Mouse (Mus musculus): Measurements from ENCODE around the gene Slc4a2. TPM values are rescaled to one million over a fixed set of nuclear protein-coding genes. Genes with fewer than 3 reads are reported as not detected.

The Slc4a2 gene
- polyA plus RNA-seq, 1 experiment, result 2.5 TPM

GRCm38 (mm10) chr5:24404594-24405360 is 18.9 kb upstream of the Slc4a2 start:
- no peak overlapping the region for H3K4me3 ChIP-seq (replicated peaks)
- peaks cover 20% of the 10 kb centered on the region for H3K4me1 ChIP-seq (ENCODE audit: control insufficient read depth)
- H3K27me3 ChIP-seq (ENCODE audit: control insufficient read depth), result no peaks in the 10 kb centered on the region
- TF ChIP-seq GATA1 (IDR thresholded peaks at IDR 0.05; ENCODE audit: low read length) (no peak), TAL1 (IDR thresholded peaks at IDR 0.05; ENCODE audit: low read length) (no peak)
- H3K36me3 ChIP-seq (ENCODE audit: control insufficient read depth), result peaks cover 81% of the 10 kb centered on the region
- H3K9me3 ChIP-seq (ENCODE audit: control insufficient read depth, low read length), result no peaks in the 10 kb centered on the region

GRCm38 (mm10) chr5:24405389-24405876 is 18.2 kb upstream of the Slc4a2 start:
- H3K4me3 ChIP-seq (replicated peaks), result no peak overlapping the region
- H3K36me3 ChIP-seq (ENCODE audit: control insufficient read depth), result peaks cover 75% of the 10 kb centered on the region
- no peak for TF ChIP-seq GATA1 (IDR thresholded peaks at IDR 0.05; ENCODE audit: low read length)
- no peak for TF ChIP-seq TAL1 (IDR thresholded peaks at IDR 0.05; ENCODE audit: low read length)
- no peaks in the 10 kb centered on the region for H3K27me3 ChIP-seq (ENCODE audit: control insufficient read depth)
- H3K4me1 ChIP-seq (ENCODE audit: control insufficient read depth), result peaks cover 18% of the 10 kb centered on the region
- no peaks in the 10 kb centered on the region for H3K9me3 ChIP-seq (ENCODE audit: control insufficient read depth, low read length)

- Histone ChIP-seq H3K27me3 (ENCODE audit: control insufficient read depth) (peaks cover 4% of the 10 kb centered on the region), H3K9me3 (ENCODE audit: control insufficient read depth, low read length) (no peaks in the 10 kb centered on the region), H3K4me3 (replicated peaks) (no peak overlapping the region), H3K36me3 (ENCODE audit: control insufficient read depth) (peaks cover 43% of the 10 kb centered on the region), H3K4me1 (ENCODE audit: control insufficient read depth) (peaks cover 18% of the 10 kb centered on the region)
- TF ChIP-seq GATA1 (IDR thresholded peaks at IDR 0.05; ENCODE audit: low read length), result no peak
Observed at GRCm38 (mm10) chr5:24408651-24409050, 15.0 kb upstream of the Slc4a2 start.

- Histone ChIP-seq H3K9me3 (ENCODE audit: control insufficient read depth, low read length) (no peaks in the 10 kb centered on the region), H3K36me3 (ENCODE audit: control insufficient read depth) (peaks cover 36% of the 10 kb centered on the region), H3K4me1 (ENCODE audit: control insufficient read depth) (peaks cover 12% of the 10 kb centered on the region), H3K27me3 (ENCODE audit: control insufficient read depth) (peaks cover 11% of the 10 kb centered on the region), H3K4me3 (replicated peaks) (no peak overlapping the region)
- TF ChIP-seq TAL1 (IDR thresholded peaks at IDR 0.05; ENCODE audit: low read length), result no peak
Observed at GRCm38 (mm10) chr5:24409466-24409865, 14.2 kb upstream of the Slc4a2 start.

GRCm38 (mm10) chr5:24412063-24412462 is 11.6 kb upstream of the Slc4a2 start:
- Histone ChIP-seq H3K36me3 (ENCODE audit: control insufficient read depth) (peaks cover 14% of the 10 kb centered on the region), H3K4me3 (replicated peaks) (no peak overlapping the region), H3K9me3 (ENCODE audit: control insufficient read depth, low read length) (no peaks in the 10 kb centered on the region), H3K4me1 (ENCODE audit: control insufficient read depth) (peaks cover 3% of the 10 kb centered on the region), H3K27me3 (ENCODE audit: control insufficient read depth) (peaks cover 16% of the 10 kb centered on the region)
- TF ChIP-seq TAL1 (IDR thresholded peaks at IDR 0.05; ENCODE audit: low read length) (no peak), GATA1 (IDR thresholded peaks at IDR 0.05; ENCODE audit: low read length) (no peak)

GRCm38 (mm10) chr5:24413042-24413693 is 10.5 kb upstream of the Slc4a2 start, which contains the start of gene Asic3:
Gene Asic3 (plus strand): TSS chr5:24413392.
- no peak for TF ChIP-seq TAL1 (IDR thresholded peaks at IDR 0.05; ENCODE audit: low read length)
- TF ChIP-seq GATA1 (IDR thresholded peaks at IDR 0.05; ENCODE audit: low read length), result no peak
- Histone ChIP-seq H3K27me3 (ENCODE audit: control insufficient read depth) (peaks cover 16% of the 10 kb centered on the region), H3K4me3 (replicated peaks) (no peak within 1 kb of the TSS), H3K36me3 (ENCODE audit: control insufficient read depth) (peaks cover 8% of the 10 kb centered on the region), H3K4me1 (ENCODE audit: control insufficient read depth) (peaks cover 3% of the 10 kb centered on the region), H3K9me3 (ENCODE audit: control insufficient read depth, low read length) (no peaks in the 10 kb centered on the region)

- H3K27me3 ChIP-seq (ENCODE audit: control insufficient read depth), result peaks cover 16% of the 10 kb centered on the region
- no peak overlapping the region for H3K4me3 ChIP-seq (replicated peaks)
- no peaks in the 10 kb centered on the region for H3K9me3 ChIP-seq (ENCODE audit: control insufficient read depth, low read length)
- peaks cover 3% of the 10 kb centered on the region for H3K36me3 ChIP-seq (ENCODE audit: control insufficient read depth)
- H3K4me1 ChIP-seq (ENCODE audit: control insufficient read depth), result peaks cover 3% of the 10 kb centered on the region
- TF ChIP-seq GATA1 (IDR thresholded peaks at IDR 0.05; ENCODE audit: low read length) (no peak), TAL1 (IDR thresholded peaks at IDR 0.05; ENCODE audit: low read length) (no peak)
Observed at GRCm38 (mm10) chr5:24413938-24414337, 9.7 kb upstream of the Slc4a2 start.

GRCm38 (mm10) chr5:24416222-24416736 is 7.4 kb upstream of the Slc4a2 start:
- TF ChIP-seq GATA1 (IDR thresholded peaks at IDR 0.05; ENCODE audit: low read length) (no peak), TAL1 (IDR thresholded peaks at IDR 0.05; ENCODE audit: low read length) (no peak)
- H3K4me3 ChIP-seq (replicated peaks), result no peak overlapping the region
- peaks cover 12% of the 10 kb centered on the region for H3K36me3 ChIP-seq (ENCODE audit: control insufficient read depth)
- peaks cover 16% of the 10 kb centered on the region for H3K27me3 ChIP-seq (ENCODE audit: control insufficient read depth)
- H3K9me3 ChIP-seq (ENCODE audit: control insufficient read depth, low read length), result no peaks in the 10 kb centered on the region
- H3K4me1 ChIP-seq (ENCODE audit: control insufficient read depth), result peaks cover 3% of the 10 kb centered on the region

GRCm38 (mm10) chr5:24417587-24417986 is 6.0 kb upstream of the Slc4a2 start:
- peaks cover 12% of the 10 kb centered on the region for H3K36me3 ChIP-seq (ENCODE audit: control insufficient read depth)
- H3K27me3 ChIP-seq (ENCODE audit: control insufficient read depth), result peaks cover 16% of the 10 kb centered on the region
- no peaks in the 10 kb centered on the region for H3K9me3 ChIP-seq (ENCODE audit: control insufficient read depth, low read length)
- TF ChIP-seq TAL1 (IDR thresholded peaks at IDR 0.05; ENCODE audit: low read length) (no peak), GATA1 (IDR thresholded peaks at IDR 0.05; ENCODE audit: low read length) (no peak)
- peaks cover 6% of the 10 kb centered on the region for H3K4me1 ChIP-seq (ENCODE audit: control insufficient read depth)
- no peak overlapping the region for H3K4me3 ChIP-seq (replicated peaks)

Data from erythroblast, embryonic 14.5 days (primary cell).